Mouse (Mus musculus): ENCODE data around the gene Mtx1.

DNA sequence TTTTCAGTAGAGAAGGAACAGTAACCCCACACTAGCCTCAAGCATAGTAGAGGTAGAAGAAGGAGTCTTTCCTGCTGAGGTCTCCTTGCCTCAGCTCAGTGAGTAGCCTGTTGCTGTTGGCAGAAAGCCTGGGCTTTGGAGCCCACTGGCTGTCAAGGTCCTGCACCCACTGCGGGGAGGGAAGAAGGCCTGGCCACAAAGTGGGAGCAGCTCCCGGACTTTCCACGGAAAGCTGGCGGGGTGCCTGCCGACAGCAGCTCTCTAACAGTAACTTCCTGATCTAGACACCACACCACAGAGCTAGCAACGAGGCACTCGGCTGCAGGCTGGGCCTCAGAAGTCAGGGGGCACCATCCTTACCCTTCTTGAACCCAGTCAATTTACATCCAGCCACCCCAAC lies 16.2 kb downstream of the Mtx1 start:
- TF ChIP-seq CTCF (IDR thresholded peaks at IDR 0.05; ENCODE audit: extremely low read depth, insufficient read depth, insufficient read length, insufficient replicate concordance), result no peak
- no peak for TF ChIP-seq POLR2A (IDR thresholded peaks at IDR 0.05; ENCODE audit: low read depth, low read length)

Measured in spleen, adult 2 months (tissue).